Mouse (Mus musculus): Measurements from ENCODE around the gene Ifnar1. TPM values are rescaled to one million over a fixed set of nuclear protein-coding genes. Genes with fewer than 3 reads are reported as not detected.
A peak's percentile ranks its signal among the peaks of the same experiment; 100 is the strongest.

Gene Ifnar1
- polyA plus RNA-seq, 1 experiment from 2014 or later, result 47.3 TPM

- H3K9ac ChIP-seq (ENCODE audit: low read depth, low read length), result no peak overlapping the region
- no peaks in the 10 kb centered on the region for H3K27me3 ChIP-seq (replicated peaks; ENCODE audit: control insufficient read depth, insufficient read depth, low read length)
- H3K4me3 ChIP-seq (ENCODE audit: low read depth, low read length), result no peak overlapping the region
- H3K36me3 ChIP-seq (ENCODE audit: control insufficient read depth, insufficient read depth, low read length), result no peaks in the 10 kb centered on the region
- no peak overlapping the region for H3K4me2 ChIP-seq (ENCODE audit: low read depth, low read length)
- peaks cover 3% of the 10 kb centered on the region; the same call in 1 of the 2 replicates for H3K4me1 ChIP-seq (ENCODE audit: control insufficient read depth, insufficient read depth, low read length)
- DNase-seq (ENCODE audit: low spot score) (no peak), ATAC-seq (ENCODE audit: low read depth) (no peak)
- no peak overlapping the region for H3K27ac ChIP-seq (replicated peaks; ENCODE audit: low read depth, low read length)
- no peaks in the 10 kb centered on the region for H3K9me3 ChIP-seq (ENCODE audit: control insufficient read depth, low read length)
Measured at GRCm38 (mm10) chr16:91480517-91480916, 4.5 kb upstream of the Ifnar1 start.

GRCm38 (mm10) chr16:91484387-91484786 is 651 bp upstream of the Ifnar1 start:
- peak overlapping the region; percentile 96 for H3K27ac ChIP-seq (replicated peaks; ENCODE audit: low read depth, low read length)
- DNase-seq (ENCODE audit: low spot score), result no peak
- H3K4me3 ChIP-seq (ENCODE audit: low read depth, low read length), result peak overlapping the region; percentile 90
- no peaks in the 10 kb centered on the region for H3K9me3 ChIP-seq (ENCODE audit: control insufficient read depth, low read length)
- no peaks in the 10 kb centered on the region for H3K27me3 ChIP-seq (replicated peaks; ENCODE audit: control insufficient read depth, insufficient read depth, low read length)
- peaks cover 3% of the 10 kb centered on the region; the same call in 1 of the 2 replicates for H3K36me3 ChIP-seq (ENCODE audit: control insufficient read depth, insufficient read depth, low read length)
- ATAC-seq (ENCODE audit: low read depth), result no peak
- H3K4me1 ChIP-seq (ENCODE audit: control insufficient read depth, insufficient read depth, low read length), result peaks cover 9% of the 10 kb centered on the region
- peak overlapping the region; percentile 94 for H3K9ac ChIP-seq (ENCODE audit: low read depth, low read length)
- H3K4me2 ChIP-seq (ENCODE audit: low read depth, low read length), result peak overlapping the region; percentile 78
- 50% methylated on average over 17 of the region's 17 CpGs for WGBS

- Histone ChIP-seq H3K27ac (replicated peaks; ENCODE audit: low read depth, low read length) (peak overlapping the region; percentile 96), H3K4me2 (ENCODE audit: low read depth, low read length) (peak overlapping the region; percentile 78), H3K4me1 (ENCODE audit: control insufficient read depth, insufficient read depth, low read length) (peaks cover 9% of the 10 kb centered on the region), H3K36me3 (ENCODE audit: control insufficient read depth, insufficient read depth, low read length) (peaks cover 17% of the 10 kb centered on the region), H3K9ac (ENCODE audit: low read depth, low read length) (peak overlapping the region; percentile 94), H3K27me3 (replicated peaks; ENCODE audit: control insufficient read depth, insufficient read depth, low read length) (no peaks in the 10 kb centered on the region), H3K9me3 (ENCODE audit: control insufficient read depth, low read length) (no peaks in the 10 kb centered on the region), H3K4me3 (ENCODE audit: low read depth, low read length) (peak overlapping the region; percentile 90)
- DNase-seq (ENCODE audit: low spot score), result no peak
- WGBS, result 32% methylated on average over 5 of the region's 5 CpGs
- ATAC-seq (ENCODE audit: low read depth), result no peak
Measured at GRCm38 (mm10) chr16:91485841-91486240, 803 bp downstream of the Ifnar1 start.

GRCm38 (mm10) chr16:91488066-91488465 is 3.0 kb downstream of the Ifnar1 start:
- no peak overlapping the region for H3K4me2 ChIP-seq (ENCODE audit: low read depth, low read length)
- peaks cover 9% of the 10 kb centered on the region for H3K4me1 ChIP-seq (ENCODE audit: control insufficient read depth, insufficient read depth, low read length)
- H3K9ac ChIP-seq (ENCODE audit: low read depth, low read length), result no peak overlapping the region
- ATAC-seq (ENCODE audit: low read depth) (no peak), DNase-seq (ENCODE audit: low spot score) (no peak)
- no peaks in the 10 kb centered on the region for H3K27me3 ChIP-seq (replicated peaks; ENCODE audit: control insufficient read depth, insufficient read depth, low read length)
- peaks cover 35% of the 10 kb centered on the region for H3K36me3 ChIP-seq (ENCODE audit: control insufficient read depth, insufficient read depth, low read length)
- H3K27ac ChIP-seq (replicated peaks; ENCODE audit: low read depth, low read length), result no peak overlapping the region
- no peak overlapping the region for H3K4me3 ChIP-seq (ENCODE audit: low read depth, low read length)
- WGBS, result 86% methylated on average over 2 of the region's 2 CpGs
- H3K9me3 ChIP-seq (ENCODE audit: control insufficient read depth, low read length), result no peaks in the 10 kb centered on the region

- ATAC-seq (ENCODE audit: low read depth), result no peak
- Histone ChIP-seq H3K4me1 (ENCODE audit: control insufficient read depth, insufficient read depth, low read length) (peaks cover 5% of the 10 kb centered on the region), H3K4me2 (ENCODE audit: low read depth, low read length) (no peak overlapping the region), H3K9me3 (ENCODE audit: control insufficient read depth, low read length) (no peaks in the 10 kb centered on the region), H3K9ac (ENCODE audit: low read depth, low read length) (no peak overlapping the region), H3K4me3 (ENCODE audit: low read depth, low read length) (no peak overlapping the region), H3K27me3 (replicated peaks; ENCODE audit: control insufficient read depth, insufficient read depth, low read length) (no peaks in the 10 kb centered on the region), H3K36me3 (ENCODE audit: control insufficient read depth, insufficient read depth, low read length) (peaks cover 59% of the 10 kb centered on the region), H3K27ac (replicated peaks; ENCODE audit: low read depth, low read length) (no peak overlapping the region)
- WGBS, result 79% methylated on average over 4 of the region's 4 CpGs
- DNase-seq (ENCODE audit: low spot score), result no peak
Measured at GRCm38 (mm10) chr16:91490897-91491296, 5.9 kb downstream of the Ifnar1 start.

GRCm38 (mm10) chr16:91491473-91491872 is 6.4 kb downstream of the Ifnar1 start:
- no peaks in the 10 kb centered on the region for H3K27me3 ChIP-seq (replicated peaks; ENCODE audit: control insufficient read depth, insufficient read depth, low read length)
- no peak overlapping the region for H3K4me3 ChIP-seq (ENCODE audit: low read depth, low read length)
- no peaks in the 10 kb centered on the region for H3K9me3 ChIP-seq (ENCODE audit: control insufficient read depth, low read length)
- no peak overlapping the region for H3K9ac ChIP-seq (ENCODE audit: low read depth, low read length)
- peaks cover 64% of the 10 kb centered on the region for H3K36me3 ChIP-seq (ENCODE audit: control insufficient read depth, insufficient read depth, low read length)
- no peak overlapping the region for H3K27ac ChIP-seq (replicated peaks; ENCODE audit: low read depth, low read length)
- DNase-seq (ENCODE audit: low spot score) (no peak), ATAC-seq (ENCODE audit: low read depth) (no peak)
- H3K4me2 ChIP-seq (ENCODE audit: low read depth, low read length), result no peak overlapping the region
- whole genome bisulfite sequencing, result 84% methylated on average over 3 of the region's 3 CpGs
- H3K4me1 ChIP-seq (ENCODE audit: control insufficient read depth, insufficient read depth, low read length), result no peaks in the 10 kb centered on the region

- Histone ChIP-seq H3K4me2 (ENCODE audit: low read depth, low read length) (no peak overlapping the region), H3K36me3 (ENCODE audit: control insufficient read depth, insufficient read depth, low read length) (peaks cover 90% of the 10 kb centered on the region), H3K27me3 (replicated peaks; ENCODE audit: control insufficient read depth, insufficient read depth, low read length) (no peaks in the 10 kb centered on the region), H3K4me1 (ENCODE audit: control insufficient read depth, insufficient read depth, low read length) (no peaks in the 10 kb centered on the region), H3K4me3 (ENCODE audit: low read depth, low read length) (no peak overlapping the region), H3K27ac (replicated peaks; ENCODE audit: low read depth, low read length) (no peak overlapping the region), H3K9me3 (ENCODE audit: control insufficient read depth, low read length) (no peaks in the 10 kb centered on the region), H3K9ac (ENCODE audit: low read depth, low read length) (no peak overlapping the region)
- ATAC-seq (ENCODE audit: low read depth) (no peak), DNase-seq (ENCODE audit: low spot score) (no peak)
- WGBS, result 92% methylated on average over 4 of the region's 4 CpGs
Measured at GRCm38 (mm10) chr16:91495501-91495900, 10.5 kb downstream of the Ifnar1 start.

- Histone ChIP-seq H3K9me3 (ENCODE audit: control insufficient read depth, low read length) (no peaks in the 10 kb centered on the region), H3K9ac (ENCODE audit: low read depth, low read length) (no peak overlapping the region), H3K4me3 (ENCODE audit: low read depth, low read length) (no peak overlapping the region), H3K4me1 (ENCODE audit: control insufficient read depth, insufficient read depth, low read length) (no peaks in the 10 kb centered on the region), H3K36me3 (ENCODE audit: control insufficient read depth, insufficient read depth, low read length) (peaks cover 90% of the 10 kb centered on the region), H3K27me3 (replicated peaks; ENCODE audit: control insufficient read depth, insufficient read depth, low read length) (no peaks in the 10 kb centered on the region), H3K27ac (replicated peaks; ENCODE audit: low read depth, low read length) (no peak overlapping the region), H3K4me2 (ENCODE audit: low read depth, low read length) (no peak overlapping the region)
- 96% methylated on average over 17 of the region's 17 CpGs for WGBS
- no peak for DNase-seq (ENCODE audit: low spot score)
- ATAC-seq (ENCODE audit: low read depth), result no peak
Measured at GRCm38 (mm10) chr16:91496206-91496605, 11.2 kb downstream of the Ifnar1 start.

- H3K9ac ChIP-seq (ENCODE audit: low read depth, low read length), result no peak overlapping the region
- no peak for ATAC-seq (ENCODE audit: low read depth)
- no peaks in the 10 kb centered on the region for H3K9me3 ChIP-seq (ENCODE audit: control insufficient read depth, low read length)
- H3K4me2 ChIP-seq (ENCODE audit: low read depth, low read length), result no peak overlapping the region
- 93% methylated on average over 3 of the region's 3 CpGs for WGBS
- no peaks in the 10 kb centered on the region for H3K27me3 ChIP-seq (replicated peaks; ENCODE audit: control insufficient read depth, insufficient read depth, low read length)
- H3K27ac ChIP-seq (replicated peaks; ENCODE audit: low read depth, low read length), result no peak overlapping the region
- H3K36me3 ChIP-seq (ENCODE audit: control insufficient read depth, insufficient read depth, low read length), result peaks cover 90% of the 10 kb centered on the region
- DNase-seq (ENCODE audit: low spot score), result no peak
- no peak overlapping the region for H3K4me3 ChIP-seq (ENCODE audit: low read depth, low read length)
- H3K4me1 ChIP-seq (ENCODE audit: control insufficient read depth, insufficient read depth, low read length), result no peaks in the 10 kb centered on the region
Measured at GRCm38 (mm10) chr16:91496766-91497165, 11.7 kb downstream of the Ifnar1 start.

All from embryonic facial prominence, embryonic 14.5 days (tissue).